In the genomic region with DNA sequence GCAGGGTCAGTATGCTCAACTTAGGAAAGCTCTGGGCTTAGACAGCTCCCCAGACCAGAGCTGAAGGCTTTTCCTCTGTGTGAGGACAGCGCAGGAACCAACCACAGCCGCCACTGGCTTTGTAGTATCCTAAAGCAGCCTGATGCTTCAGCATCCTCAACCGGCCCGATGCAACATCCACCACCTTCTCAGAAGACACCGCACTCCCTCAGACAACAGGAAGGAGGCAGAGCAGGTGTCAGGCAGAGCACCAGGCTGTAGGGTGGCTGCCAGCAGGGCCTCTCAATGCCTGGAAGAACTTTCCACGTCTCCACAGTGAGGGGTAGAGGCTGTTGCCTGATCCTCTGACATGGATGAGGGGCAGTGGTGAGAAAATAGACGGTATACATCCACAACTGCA, we compare ENCODE assay signal across 27 mouse cellular contexts. TPM values are rescaled to one million over a fixed set of nuclear protein-coding genes. Genes with fewer than 3 reads are reported as not detected.
DNase-seq lines count a peak whose midpoint lies in the region; ATAC-seq and TF ChIP-seq lines count a peak whose summit lies in the region.
"Had no signal": no experiment of that assay in that cellular context is flagged by ENCODE, and none has a peak within 500 bp of the region (broad histone marks: within the 10 kb centered on the region; RNA-seq: fewer than 3 reads in every experiment).

No protein-coding gene starts in this region.

- H3K27me3 ChIP-seq in forebrain, embryonic 10.5 days (ENCODE audit: poor library complexity, severe bottlenecking) = no peaks in the 10 kb centered on the region
- no peaks in the 10 kb centered on the region for H3K27me3 ChIP-seq in forebrain, postnatal 0 days (ENCODE audit: insufficient read depth, low read length)
- H3K27me3 ChIP-seq: hindbrain, embryonic 13.5 days; intestine, embryonic 15.5 days; lung, embryonic 15.5 days had no signal

- H3K36me3 ChIP-seq in forebrain, embryonic 10.5 days (replicated peaks) = peaks cover 10% of the 10 kb centered on the region
- H3K36me3 ChIP-seq in forebrain, postnatal 0 days (ENCODE audit: insufficient read depth) = no peaks in the 10 kb centered on the region
- H3K36me3 ChIP-seq: hindbrain, embryonic 13.5 days; intestine, embryonic 15.5 days; liver, embryonic 13.5 days; lung, embryonic 15.5 days had no signal

- DNase-seq in forebrain, embryonic 10.5 days (ENCODE audit: extremely low spot score, low spot score) = no peak
- no peak for DNase-seq in forebrain, postnatal 0 days
- peak; percentile 69 for DNase-seq in naive thymus-derived CD4-positive, alpha-beta T cell, adult 2 months (ENCODE audit: low read depth)
- DNase-seq in thymus, postnatal 25 days = peak; percentile 55
- DNase-seq in spleen, postnatal 4 days (ENCODE audit: low spot score in 2 of 2) = no peak
- no peak for DNase-seq in heart, adult 9 months (ENCODE audit: low spot score in 2 of 2)
- DNase-seq: adrenal gland, adult 2 months; cerebellum, adult 8-10 months; heart, postnatal 10 days; kidney, adult 9 months; kidney, postnatal 25 days; left cerebral cortex, postnatal 4 days; liver, embryonic 13.5 days; midbrain, embryonic 14.5 days; right cerebral cortex, postnatal 25 days had no signal

- peaks cover 45% of the 10 kb centered on the region for H3K4me1 ChIP-seq in forebrain, embryonic 10.5 days
- H3K4me1 ChIP-seq in forebrain, postnatal 0 days (ENCODE audit: insufficient read depth) = no peaks in the 10 kb centered on the region
- H3K4me1 ChIP-seq: intestine, embryonic 15.5 days had no signal

- no peak for TF ChIP-seq CTCF in forebrain, postnatal 0 days (IDR thresholded peaks at IDR 0.05; ENCODE audit: low read depth)

- no peak overlapping the region for H3K9ac ChIP-seq in forebrain, postnatal 0 days
- H3K9ac ChIP-seq: hindbrain, embryonic 13.5 days; intestine, embryonic 15.5 days; liver, embryonic 13.5 days; lung, embryonic 15.5 days had no signal

- no peak overlapping the region for H3K4me3 ChIP-seq in forebrain, embryonic 10.5 days
- no peak overlapping the region for H3K4me3 ChIP-seq in forebrain, postnatal 0 days (ENCODE audit: low read depth, low read length)
- H3K4me3 ChIP-seq: erythroblast, embryonic 14.5 days; hindbrain, embryonic 13.5 days; intestine, embryonic 15.5 days; left cerebral cortex, adult 2 months; liver, embryonic 13.5 days; lung, embryonic 15.5 days; myocyte had no signal

- H3K9me3 ChIP-seq in forebrain, embryonic 10.5 days = no peaks in the 10 kb centered on the region
- H3K9me3 ChIP-seq in forebrain, postnatal 0 days (ENCODE audit: low read length) = no peaks in the 10 kb centered on the region
- H3K9me3 ChIP-seq: hindbrain, embryonic 13.5 days; intestine, embryonic 15.5 days; liver, embryonic 13.5 days; lung, embryonic 15.5 days had no signal

- no peak for ATAC-seq in forebrain, postnatal 0 days
- ATAC-seq in CD4-positive, CD25-positive, alpha-beta regulatory T cell, adult 4 months = peak; percentile 47
- no peak for ATAC-seq in monocyte, adult 5-6 weeks (replicated peaks; ENCODE audit: insufficient number of reproducible peaks, low FRiP score, low TSS enrichment, poor library complexity, severe bottlenecking)
- ATAC-seq: forebrain, embryonic 16.5 days; intestine, embryonic 15.5 days had no signal

- peak overlapping the region; percentile 17 for H3K27ac ChIP-seq in forebrain, embryonic 10.5 days
- no peak overlapping the region for H3K27ac ChIP-seq in forebrain, postnatal 0 days (ENCODE audit: low read depth, low read length)
- H3K27ac ChIP-seq: hindbrain, embryonic 13.5 days; intestine, embryonic 15.5 days; left cerebral cortex, adult 2 months; liver, embryonic 13.5 days; lung, embryonic 15.5 days; macrophage; stomach, postnatal 0 days had no signal

- no peak overlapping the region for H3K4me2 ChIP-seq in forebrain, postnatal 0 days (ENCODE audit: low read depth)
- H3K4me2 ChIP-seq: heart, embryonic 11.5 days; hindbrain, embryonic 13.5 days; intestine, embryonic 15.5 days; lung, embryonic 15.5 days had no signal

- 87% methylated on average over 7 of the region's 7 CpGs for WGBS in forebrain, embryonic 10.5 days
- whole genome bisulfite sequencing in forebrain, postnatal 0 days = 92% methylated on average over 7 of the region's 7 CpGs

RNA-seq across cellular contexts. Expression of gene Celsr1, which starts 50.4 kb away (rescaled TPM):
- 2.4 and 2.6 TPM in 2 replicates for polyA plus RNA-seq in forebrain, embryonic 10.5 days (2016; fragmentation: Nextera tagmentation; extraction: Ambion mirVana)
- 6.5 and 13.0 TPM in 2 replicates for total RNA-seq in forebrain, postnatal 0 days (2014; rRNA removed)
- 0.62 and 0.97 TPM in 2 replicates for polyA plus RNA-seq in forebrain, postnatal 0 days (2015; fragmentation: Nextera tagmentation; extraction: Ambion mirVana)
- polyA plus RNA-seq in CD4-positive, CD25-positive, alpha-beta regulatory T cell, adult 4 months (2017; shearing (Covaris generic)) = 1 to 10 TPM; 3.3 to 3.8 TPM
- total RNA-seq in monocyte, adult 5-6 weeks (2017) = 0.11 to 2.1 TPM (median 0.76 TPM) in 3 replicates
- polyA plus RNA-seq: macrophage had no signal

Comparison
In these comparisons a context has a peak if more than half of its experiments do, and no peak if none do; other contexts are left out.
1. DNase-seq: peak in naive thymus-derived CD4-positive, alpha-beta T cell, adult 2 months (single experiment) and thymus, postnatal 25 days (single experiment); none in forebrain, embryonic 10.5 days (single experiment), forebrain, postnatal 0 days (single experiment), spleen, postnatal 4 days (0 of 2) and heart, adult 9 months (0 of 2).